Mouse (Mus musculus) forebrain, embryonic 11.5 days (tissue): Measurements from ENCODE around the gene 3100002H09Rik. TPM values are rescaled to one million over a fixed set of nuclear protein-coding genes. Genes with fewer than 3 reads are reported as not detected.

Experiments
- ATAC-seq: fragments of 200-750 bp; cut with Nextera tagmentation; replicated peaks from 2 replicates; pipeline ENCODE4 v1.8.0; 2017; ENCODE audit warnings: moderate TSS enrichment; ENCODE audit not compliant: low FRiP score
- DNase-seq: peaks from one replicate; pipeline ENCODE4 v3.0.0-alpha.2; 2017; ENCODE audit warnings: low spot score
- H3K27ac ChIP-seq: fragments of 300-500 bp; sonication (generic); 2 replicates; pipeline ENCODE4 v1.5.1; 2014; ENCODE audit warnings: low read depth, low read length
- H3K27me3 ChIP-seq: fragments of 300-500 bp; sonication (generic); 2 replicates; pipeline ENCODE4 v1.6.1; 2014; ENCODE audit warnings: mild to moderate bottlenecking, low read length, mixed read lengths; ENCODE audit not compliant: control insufficient read depth, insufficient read depth
- H3K36me3 ChIP-seq: fragments of 300-500 bp; sonication (generic); 2 replicates; pipeline ENCODE4 v1.6.1; 2014; ENCODE audit warnings: mild to moderate bottlenecking, low read length, moderate library complexity, mixed read lengths; ENCODE audit not compliant: control insufficient read depth, insufficient read depth
- H3K4me1 ChIP-seq: fragments of 300-500 bp; sonication (generic); replicated peaks from 2 replicates; pipeline ENCODE4 v1.6.1; 2014; ENCODE audit warnings: low read length, mixed read lengths; ENCODE audit not compliant: control insufficient read depth, insufficient read depth
- H3K4me2 ChIP-seq: fragments of 300-500 bp; sonication (generic); 2 replicates; pipeline ENCODE4 v1.6.1; 2014; ENCODE audit warnings: low read depth, mild to moderate bottlenecking, low read length, moderate library complexity, mixed read lengths; ENCODE audit not compliant: severe bottlenecking
- H3K4me3 ChIP-seq: fragments of 300-500 bp; sonication (generic); 2 replicates; pipeline ENCODE4 v1.5.1; 2014; ENCODE audit warnings: low read depth, low read length
- H3K9ac ChIP-seq: fragments of 300-500 bp; sonication (generic); 2 replicates; pipeline ENCODE4 v1.6.1; 2014; ENCODE audit warnings: low read length
- H3K9me3 ChIP-seq: fragments of 300-500 bp; sonication (generic); 2 replicates; pipeline ENCODE4 v1.6.1; 2016; ENCODE audit warnings: low read length, mixed read lengths; ENCODE audit not compliant: control insufficient read depth
- WGBS: fragments of 180-500 bp; shearing (Covaris S2); extraction: QIAGEN DNeasy Blood & Tissue Kit; methylation state at CpG from one replicate; pipeline ENCODE4 v1.1.7; 2014; 5-methylcytosine and 5-hydroxymethylcytosine counted together
- polyA plus RNA-seq: library from polyadenylated mRNA; unstranded; fragments of >200 nt; fragmentation: Nextera tagmentation; extraction: Ambion mirVana; gene quantifications from 2 replicates; pipeline ENCODE4 v1.2.1, GENCODE M21; 2014

Gene 3100002H09Rik
- polyA plus RNA-seq, 1 experiment from 2014 or later = 0.67 TPM

DNA sequence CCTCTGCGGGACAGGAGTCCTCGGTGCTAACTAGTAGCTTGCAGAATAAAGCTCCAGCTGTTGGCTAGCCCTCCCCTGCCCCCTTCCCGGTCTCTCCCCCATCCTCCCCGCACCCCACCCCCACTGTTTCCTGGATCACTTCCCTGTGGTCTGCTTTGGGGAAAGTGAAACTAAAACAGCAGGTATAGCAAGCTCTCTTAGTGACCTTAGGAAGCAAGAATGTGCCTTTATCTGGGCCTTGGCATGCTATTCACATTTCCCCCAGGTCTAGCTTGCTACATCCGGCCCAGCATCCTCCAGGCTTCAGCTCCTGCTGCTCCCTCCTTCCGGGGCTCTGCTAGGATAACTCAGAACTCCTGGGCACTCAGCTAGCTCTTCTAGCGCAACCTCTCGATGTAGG, 36.0 kb upstream of the 3100002H09Rik start:
- H3K27ac ChIP-seq = no peak overlapping the region
- DNase-seq (no peak), ATAC-seq (no peak)
- 27% methylated on average over 8 of the region's 8 CpGs for WGBS
- H3K27me3 ChIP-seq = peaks cover 4% of the 10 kb centered on the region; the same call in 1 of the 2 replicates
- H3K36me3 ChIP-seq = no peaks in the 10 kb centered on the region
- H3K4me2 ChIP-seq = no peak overlapping the region
- H3K4me3 ChIP-seq = no peak overlapping the region
- H3K9ac ChIP-seq = no peak overlapping the region
- H3K9me3 ChIP-seq = no peaks in the 10 kb centered on the region
- H3K4me1 ChIP-seq = peaks cover 6% of the 10 kb centered on the region

DNA sequence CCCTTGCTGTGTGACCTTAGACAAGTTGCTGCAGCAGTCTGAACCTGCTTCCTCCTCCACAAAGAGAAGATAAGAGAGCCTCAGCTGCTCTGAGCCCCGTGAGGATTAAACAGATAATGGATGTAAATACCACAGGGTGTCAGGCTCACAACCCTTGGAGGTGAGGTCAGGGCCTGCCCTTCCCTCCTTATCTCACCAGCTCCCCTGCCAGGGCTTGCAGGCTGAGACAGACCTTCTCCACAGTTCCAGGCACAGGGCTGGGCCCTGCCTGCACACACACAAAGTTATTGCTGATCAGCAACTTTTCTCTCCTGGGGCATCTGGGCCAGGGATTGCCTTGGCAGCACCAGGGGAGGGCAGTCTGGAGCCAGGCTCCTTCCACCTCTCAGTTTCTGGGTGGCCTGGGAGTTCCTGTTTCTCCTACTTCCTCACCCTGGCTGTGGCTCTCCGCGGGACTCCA, 34.4 kb upstream of the 3100002H09Rik start:
- ATAC-seq (no peak), DNase-seq (no peak)
- 27% methylated on average over 3 of the region's 3 CpGs for WGBS
- H3K4me3 ChIP-seq = no peak overlapping the region
- H3K9ac ChIP-seq = no peak overlapping the region
- H3K9me3 ChIP-seq = no peaks in the 10 kb centered on the region
- no peaks in the 10 kb centered on the region for H3K36me3 ChIP-seq
- H3K27me3 ChIP-seq = peaks cover 4% of the 10 kb centered on the region; the same call in 1 of the 2 replicates
- no peak overlapping the region for H3K27ac ChIP-seq
- peaks cover 6% of the 10 kb centered on the region for H3K4me1 ChIP-seq
- no peak overlapping the region for H3K4me2 ChIP-seq

DNA sequence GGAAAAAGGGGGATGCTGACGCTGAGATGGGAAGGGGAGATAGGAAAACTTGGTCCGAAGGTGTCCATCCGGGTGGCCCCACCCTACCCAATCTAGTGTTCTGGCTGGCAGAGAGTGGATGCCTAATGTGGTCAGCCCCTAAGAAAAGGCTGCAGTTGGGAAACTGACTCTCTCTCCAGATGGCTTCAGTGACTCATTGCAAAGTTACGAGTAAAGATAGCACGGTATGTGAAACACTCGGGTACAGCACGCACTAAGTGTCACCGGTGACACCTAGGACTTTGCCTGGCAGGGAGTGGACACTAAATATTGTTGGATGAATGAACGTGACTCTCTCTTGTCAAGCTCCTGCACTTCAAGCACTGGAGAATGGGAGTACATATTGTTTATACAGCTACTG, 33.3 kb upstream of the 3100002H09Rik start:
- H3K27ac ChIP-seq = no peak overlapping the region
- H3K27me3 ChIP-seq = peaks cover 4% of the 10 kb centered on the region
- H3K4me2 ChIP-seq = no peak overlapping the region
- H3K9ac ChIP-seq = no peak overlapping the region
- H3K9me3 ChIP-seq = no peaks in the 10 kb centered on the region
- H3K4me1 ChIP-seq = peaks cover 6% of the 10 kb centered on the region
- ATAC-seq (no peak), DNase-seq (no peak)
- 94% methylated on average over 9 of the region's 9 CpGs for WGBS
- no peaks in the 10 kb centered on the region for H3K36me3 ChIP-seq
- no peak overlapping the region for H3K4me3 ChIP-seq

DNA sequence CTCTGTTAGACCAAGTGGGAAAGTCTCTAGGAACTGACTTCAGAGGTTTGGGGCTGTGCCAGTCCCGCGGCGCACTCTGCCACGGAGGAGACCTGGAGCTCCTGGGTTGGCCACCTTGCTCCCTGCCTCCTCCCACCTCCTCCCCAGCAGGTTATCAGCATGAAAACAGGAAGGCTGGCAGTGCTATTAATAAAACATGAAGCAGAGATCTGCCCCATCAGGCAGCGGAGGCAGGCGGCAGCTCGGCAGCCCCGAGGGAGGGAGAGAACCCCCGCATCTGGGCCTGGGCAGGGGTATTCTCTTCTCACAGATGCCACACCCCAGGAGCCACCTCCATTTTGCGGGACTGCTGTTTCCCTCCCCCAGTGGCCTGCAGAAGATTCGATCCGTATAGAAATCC, 29.1 kb upstream of the 3100002H09Rik start:
- no peaks in the 10 kb centered on the region for H3K9me3 ChIP-seq
- no peaks in the 10 kb centered on the region; the same call in 1 of the 2 replicates for H3K4me1 ChIP-seq
- no peak overlapping the region for H3K4me2 ChIP-seq
- ATAC-seq (no peak), DNase-seq (no peak)
- 33% methylated on average over 12 of the region's 12 CpGs for WGBS
- no peak overlapping the region for H3K9ac ChIP-seq
- H3K27me3 ChIP-seq = peaks cover 2% of the 10 kb centered on the region
- no peak overlapping the region for H3K4me3 ChIP-seq
- no peak overlapping the region for H3K27ac ChIP-seq
- no peaks in the 10 kb centered on the region for H3K36me3 ChIP-seq

DNA sequence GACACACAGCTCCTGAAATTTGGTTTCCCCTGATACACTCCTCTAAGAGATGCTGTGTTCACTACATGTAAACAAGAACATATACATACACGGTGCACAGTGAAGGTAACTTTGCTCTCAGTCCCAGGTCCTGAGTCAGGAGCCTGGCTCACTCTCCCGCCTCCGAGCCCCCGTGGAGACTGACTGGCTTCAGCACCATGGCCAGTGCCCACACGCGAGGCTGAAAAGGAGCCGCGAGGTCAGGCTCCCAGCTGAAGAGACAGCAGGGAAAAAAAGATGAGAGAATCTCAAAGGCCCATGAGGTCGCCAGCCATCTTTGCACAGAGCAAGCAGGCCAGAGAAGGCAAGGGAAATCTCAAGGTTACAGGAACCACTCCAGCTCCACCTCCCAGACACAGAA, 22.7 kb upstream of the 3100002H09Rik start:
- ATAC-seq (no peak), DNase-seq (peak; percentile 78)
- WGBS = 7% methylated on average over 9 of the region's 9 CpGs

DNA sequence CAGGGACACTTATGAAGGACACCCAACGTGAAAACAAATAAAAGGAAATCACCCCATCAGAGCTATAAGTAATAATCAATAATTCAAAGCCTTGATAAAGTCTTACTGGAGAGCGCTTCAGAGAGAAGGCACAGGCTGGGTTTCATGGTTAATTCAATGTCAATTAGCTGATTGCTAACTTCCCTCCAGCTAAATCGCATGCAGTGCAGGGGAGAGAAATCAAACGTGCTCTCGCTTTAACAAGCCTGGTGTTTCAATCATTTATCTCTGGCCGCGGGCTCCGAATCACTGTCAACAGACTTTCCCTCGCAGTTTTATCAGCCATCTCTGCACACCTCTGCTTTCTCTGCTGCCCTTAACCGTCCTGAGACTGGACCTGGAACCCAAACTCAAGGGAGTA, 22.3 kb upstream of the 3100002H09Rik start:
- Histone ChIP-seq H3K9me3 (no peaks in the 10 kb centered on the region), H3K4me1 (no peaks in the 10 kb centered on the region), H3K9ac (no peak overlapping the region), H3K27ac (no peak overlapping the region), H3K4me3 (no peak overlapping the region), H3K36me3 (no peaks in the 10 kb centered on the region), H3K4me2 (no peak overlapping the region), H3K27me3 (0 out of 2 replicates have a peak, but pooled peaks cover 2% of the 10 kb centered on the region)
- ATAC-seq = no peak
- DNase-seq = no peak
- 80% methylated on average over 10 of the region's 10 CpGs for WGBS

More for the DNA sequence above, 22.7 kb upstream of the 3100002H09Rik start:
- Histone ChIP-seq H3K4me2 (no peak overlapping the region), H3K36me3 (no peaks in the 10 kb centered on the region), H3K9me3 (no peaks in the 10 kb centered on the region), H3K27ac (no peak overlapping the region), H3K27me3 (0 out of 2 replicates have a peak, but pooled peaks cover 2% of the 10 kb centered on the region), H3K4me3 (no peak overlapping the region), H3K4me1 (no peaks in the 10 kb centered on the region), H3K9ac (no peak overlapping the region)

DNA sequence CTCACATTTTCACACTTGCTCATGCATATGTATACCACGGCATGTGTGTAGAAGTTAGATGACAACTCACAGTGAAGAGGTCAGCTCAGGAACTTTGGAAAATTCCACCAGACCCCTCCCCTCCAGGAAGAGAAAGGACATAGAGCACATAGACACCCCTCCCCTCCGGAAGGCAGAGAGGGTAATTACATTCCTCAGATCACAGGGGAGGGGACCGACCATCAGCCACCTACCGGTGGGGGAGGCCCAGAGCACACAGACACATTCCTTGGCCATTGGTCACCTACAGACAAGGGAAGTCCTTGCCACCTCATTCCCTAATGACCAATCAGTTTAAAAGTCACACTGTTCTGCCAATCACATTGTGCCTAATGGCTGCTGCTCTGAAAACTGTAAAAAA, 20.9 kb upstream of the 3100002H09Rik start:
- no peak overlapping the region for H3K27ac ChIP-seq
- no peak overlapping the region for H3K4me3 ChIP-seq
- ATAC-seq (no peak), DNase-seq (no peak)
- no peak overlapping the region for H3K4me2 ChIP-seq
- H3K27me3 ChIP-seq = 0 out of 2 replicates have a peak, but pooled peaks cover 2% of the 10 kb centered on the region
- 78% methylated on average over 4 of the region's 4 CpGs for WGBS
- H3K9ac ChIP-seq = no peak overlapping the region
- no peaks in the 10 kb centered on the region for H3K9me3 ChIP-seq
- H3K36me3 ChIP-seq = no peaks in the 10 kb centered on the region
- H3K4me1 ChIP-seq = no peaks in the 10 kb centered on the region

DNA sequence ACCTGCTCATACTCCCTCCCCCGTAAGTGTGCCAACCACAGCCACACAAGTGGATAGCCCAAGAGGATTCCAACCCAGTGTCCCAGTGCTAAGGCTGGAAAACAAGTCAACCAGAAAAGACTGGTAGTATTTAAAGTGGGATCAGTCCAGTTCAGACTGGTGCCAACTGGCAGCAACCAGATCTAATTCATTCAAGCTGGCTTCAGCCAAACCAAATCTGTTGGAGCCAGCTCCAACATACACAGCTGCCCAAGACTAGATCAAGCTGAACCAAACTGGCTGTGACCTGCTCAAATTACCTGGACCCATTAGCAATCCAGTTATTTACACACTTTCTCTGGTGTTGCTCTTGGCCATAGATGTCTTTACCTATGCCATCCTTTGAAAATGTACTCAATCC, 16.2 kb upstream of the 3100002H09Rik start:
- Histone ChIP-seq H3K27ac (no peak overlapping the region), H3K4me2 (no peak overlapping the region), H3K27me3 (no peaks in the 10 kb centered on the region), H3K36me3 (no peaks in the 10 kb centered on the region), H3K4me3 (no peak overlapping the region), H3K4me1 (no peaks in the 10 kb centered on the region; the same call in 1 of the 2 replicates), H3K9ac (no peak overlapping the region), H3K9me3 (no peaks in the 10 kb centered on the region)
- DNase-seq (no peak), ATAC-seq (no peak)
- 83% methylated on average over 1 of the region's 1 CpGs for WGBS

DNA sequence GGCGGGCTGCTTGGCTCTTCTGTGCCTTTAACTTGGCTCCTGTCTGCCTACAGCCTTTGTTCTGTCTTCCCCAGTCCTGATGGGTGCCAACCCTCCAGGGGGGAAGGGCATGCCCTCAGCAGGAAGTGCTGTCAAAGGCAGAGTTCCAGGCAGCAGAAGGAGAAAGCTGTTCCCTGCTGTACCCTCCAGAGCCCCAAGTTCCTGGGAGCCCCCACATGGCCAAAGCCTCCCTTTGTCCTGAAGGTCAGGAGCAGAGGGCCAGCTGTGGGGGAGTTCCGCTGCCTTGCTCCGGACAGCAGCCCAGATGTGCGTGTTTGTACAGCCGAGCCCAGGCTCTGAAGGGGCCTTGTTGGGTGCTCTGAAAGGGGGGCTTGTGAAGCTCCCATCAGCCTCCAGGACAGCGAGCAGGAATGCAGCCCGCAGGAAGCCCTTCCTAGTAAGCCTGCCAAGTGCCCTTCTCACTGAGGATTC, 13.5 kb upstream of the 3100002H09Rik start:
- DNase-seq (no peak), ATAC-seq (no peak)
- Histone ChIP-seq H3K27ac (no peak overlapping the region), H3K27me3 (no peaks in the 10 kb centered on the region), H3K36me3 (no peaks in the 10 kb centered on the region), H3K4me2 (no peak overlapping the region), H3K4me1 (peaks cover under 1% of the 10 kb centered on the region; the same call in 1 of the 2 replicates), H3K4me3 (no peak overlapping the region), H3K9ac (peak overlapping the region; percentile 16; the same call in 1 of the 2 replicates), H3K9me3 (no peaks in the 10 kb centered on the region)
- 38% methylated on average over 7 of the region's 7 CpGs for WGBS
